Mouse (Mus musculus) regulatory T cell (primary cell): ENCODE results near the gene Mup16.

Source experiments
- in situ Hi-C: fragments of 300-600 bp; cut with MboI, MseI; formaldehyde crosslinking; loops from one replicate; pipeline ENCODE4 v1.15.1; 2025; ENCODE audit warnings: high pct_unique_total_duplicates

Mup16 gene

DNA sequence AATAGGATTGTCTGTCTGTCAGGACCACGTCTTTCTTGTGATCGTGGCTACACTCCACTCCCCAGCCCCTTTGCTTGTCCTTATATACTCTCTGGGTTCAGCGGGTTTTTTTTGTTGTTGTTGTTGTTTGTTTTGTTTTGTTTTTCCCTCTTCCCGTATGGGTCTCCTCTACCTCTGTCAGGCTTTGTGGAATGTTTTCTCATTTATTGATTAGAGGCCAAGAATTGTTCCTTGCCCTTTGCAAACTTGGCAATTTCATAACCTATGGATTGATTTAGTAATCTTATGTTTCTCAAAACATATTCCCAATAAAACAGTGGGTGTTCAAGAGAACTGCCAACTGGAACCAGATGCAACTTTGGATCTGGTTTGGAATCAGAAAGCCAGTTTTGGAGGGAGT lies at the start of gene Mup16:
TSS of gene Mup16 (minus strand) at position 101 of the 400 bp plus-strand sequence.
- in situ Hi-C loops, result loop anchor here (10.0 kb wide), 1 partner anchor 85 kb away; the partner anchor contains the start of gene Mup15

DNA sequence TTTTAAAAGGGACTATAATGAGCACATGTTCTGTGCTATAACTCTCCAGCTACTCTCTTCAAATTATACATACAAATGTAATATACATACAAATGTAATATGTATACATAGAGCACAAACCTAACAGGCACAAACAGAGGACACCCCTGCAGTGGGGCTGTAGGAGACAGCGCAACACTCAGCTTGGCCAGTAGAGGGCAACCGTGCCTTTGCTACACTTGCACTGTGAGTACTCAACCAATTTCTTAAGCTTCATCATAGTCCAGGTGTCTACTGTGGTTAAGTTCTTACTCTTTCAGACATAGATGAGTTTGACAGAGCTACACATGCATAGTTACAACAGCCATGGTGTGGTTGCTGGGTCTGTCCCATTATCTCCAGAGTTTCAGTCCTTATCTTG lies 36.6 kb upstream of the Mup16 start:
- in situ Hi-C loops, result loop anchor here (5.0 to 25.0 kb wide), 2 partner anchors 869 to 1089 kb away; no protein-coding TSS in a partner anchor
